Mouse (Mus musculus): Measurements from ENCODE around the gene Ttll13. TPM values are rescaled to one million over a fixed set of nuclear protein-coding genes. Genes with fewer than 3 reads are reported as not detected.

Ttll13 gene
- polyA plus RNA-seq, 1 experiment from 2014 or later = 2.0 TPM

DNA sequence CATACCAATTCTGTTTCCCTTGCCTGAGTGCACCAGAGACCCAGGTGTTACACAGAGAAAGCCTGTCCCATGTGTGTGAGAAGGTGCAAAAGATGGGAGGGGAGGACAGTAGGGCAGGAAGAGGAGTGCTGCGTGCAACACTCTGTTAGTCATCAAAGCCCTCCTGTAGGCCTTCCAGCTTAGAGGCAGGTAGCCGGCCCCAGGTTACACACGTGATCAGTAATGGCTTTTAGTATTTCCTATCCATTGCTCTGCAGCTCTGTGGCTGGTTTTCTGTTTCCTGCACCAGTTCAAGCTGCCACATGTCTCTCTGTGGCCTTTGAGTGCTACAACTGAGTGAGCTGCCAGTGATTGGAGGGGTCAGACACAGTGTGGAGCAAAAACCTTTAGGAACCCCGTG, 41.8 kb upstream of the Ttll13 start:
- whole genome bisulfite sequencing = 88% methylated on average over 4 of the region's 4 CpGs
- H3K4me1 ChIP-seq = peaks cover 84% of the 10 kb centered on the region
- ATAC-seq (ENCODE audit: low FRiP score, low read depth) = no peak

DNA sequence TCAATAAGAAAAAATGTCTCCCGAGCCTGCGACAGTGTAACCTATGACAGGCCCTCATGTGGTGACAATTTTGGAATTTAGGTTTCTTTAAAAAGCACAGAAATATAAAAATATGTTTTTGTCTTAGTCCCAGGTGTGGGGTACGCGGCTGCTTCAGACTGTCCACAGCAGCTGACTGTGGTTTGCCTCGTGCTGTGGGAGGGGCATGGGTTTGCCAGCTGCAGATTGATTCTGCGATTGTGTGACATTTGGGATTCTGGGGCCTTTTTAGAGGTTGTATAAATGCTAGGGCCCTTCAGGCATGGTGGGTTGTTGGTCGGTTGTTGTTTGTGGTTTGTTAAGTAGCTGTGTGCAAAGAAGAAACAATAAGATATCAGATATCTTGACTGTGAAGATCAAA, 41.2 kb upstream of the Ttll13 start:
- Histone ChIP-seq H3K9me3 (no peaks in the 10 kb centered on the region), H3K27ac (no peak overlapping the region), H3K27me3 (replicated peaks) (no peaks in the 10 kb centered on the region), H3K36me3 (peaks cover 3% of the 10 kb centered on the region; the same call in 1 of the 2 replicates), H3K4me2 (replicated peaks) (no peak overlapping the region), H3K9ac (no peak overlapping the region), H3K4me3 (no peak overlapping the region), H3K4me1 (peaks cover 81% of the 10 kb centered on the region)
- 87% methylated on average over 7 of the region's 7 CpGs for WGBS
- ATAC-seq (ENCODE audit: low FRiP score, low read depth) = no peak

More for the DNA sequence above, 41.8 kb upstream of the Ttll13 start:
- Histone ChIP-seq H3K36me3 (peaks cover 3% of the 10 kb centered on the region; the same call in 1 of the 2 replicates), H3K27ac (no peak overlapping the region), H3K4me2 (replicated peaks) (no peak overlapping the region), H3K9ac (no peak overlapping the region), H3K4me3 (no peak overlapping the region), H3K9me3 (no peaks in the 10 kb centered on the region), H3K27me3 (replicated peaks) (no peaks in the 10 kb centered on the region)

- Histone ChIP-seq H3K4me1 (peaks cover 71% of the 10 kb centered on the region), H3K9ac (no peak overlapping the region)
These were observed 40.2 kb upstream of the Ttll13 start for GRCm38 (mm10) chr7:80205705-80206589.

DNA sequence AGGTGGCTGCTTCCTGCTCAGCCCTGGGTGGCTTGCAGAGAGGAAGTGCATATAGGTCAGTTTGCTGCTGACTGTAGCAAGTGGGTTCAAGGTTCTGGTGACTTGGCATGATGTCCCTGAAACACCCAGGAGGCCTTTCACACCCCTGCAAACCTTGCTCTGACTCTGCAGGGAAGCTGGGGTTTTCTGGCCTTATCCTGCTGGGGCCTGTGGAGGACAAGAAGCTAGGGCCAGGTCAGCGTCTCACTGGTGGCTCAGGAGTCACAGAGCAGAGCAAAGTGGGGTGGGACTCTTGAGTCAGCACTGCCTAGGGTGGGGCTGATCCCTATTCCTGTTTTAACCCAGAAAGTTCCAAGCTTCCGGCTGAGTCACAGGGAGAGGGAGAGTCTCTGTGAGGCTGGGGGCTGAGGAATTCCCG, 38.9 kb upstream of the Ttll13 start:
- Histone ChIP-seq H3K27me3 (replicated peaks) (no peaks in the 10 kb centered on the region), H3K9me3 (no peaks in the 10 kb centered on the region), H3K4me3 (no peak overlapping the region), H3K4me2 (replicated peaks) (no peak overlapping the region), H3K9ac (no peak overlapping the region), H3K4me1 (peaks cover 58% of the 10 kb centered on the region), H3K36me3 (peaks cover 3% of the 10 kb centered on the region; the same call in 1 of the 2 replicates), H3K27ac (no peak overlapping the region)
- WGBS = 80% methylated on average over 3 of the region's 3 CpGs
- ATAC-seq (ENCODE audit: low FRiP score, low read depth) = no peak

More at GRCm38 (mm10) chr7:80205705-80206589, 40.2 kb upstream of the Ttll13 start:
- Histone ChIP-seq H3K27ac (no peak overlapping the region), H3K9me3 (no peaks in the 10 kb centered on the region), H3K4me3 (no peak overlapping the region), H3K27me3 (replicated peaks) (no peaks in the 10 kb centered on the region), H3K4me2 (replicated peaks) (no peak overlapping the region), H3K36me3 (peaks cover 3% of the 10 kb centered on the region; the same call in 1 of the 2 replicates)
- 90% methylated on average over 12 of the region's 12 CpGs for WGBS
- ATAC-seq (ENCODE audit: low FRiP score, low read depth) = no peak

DNA sequence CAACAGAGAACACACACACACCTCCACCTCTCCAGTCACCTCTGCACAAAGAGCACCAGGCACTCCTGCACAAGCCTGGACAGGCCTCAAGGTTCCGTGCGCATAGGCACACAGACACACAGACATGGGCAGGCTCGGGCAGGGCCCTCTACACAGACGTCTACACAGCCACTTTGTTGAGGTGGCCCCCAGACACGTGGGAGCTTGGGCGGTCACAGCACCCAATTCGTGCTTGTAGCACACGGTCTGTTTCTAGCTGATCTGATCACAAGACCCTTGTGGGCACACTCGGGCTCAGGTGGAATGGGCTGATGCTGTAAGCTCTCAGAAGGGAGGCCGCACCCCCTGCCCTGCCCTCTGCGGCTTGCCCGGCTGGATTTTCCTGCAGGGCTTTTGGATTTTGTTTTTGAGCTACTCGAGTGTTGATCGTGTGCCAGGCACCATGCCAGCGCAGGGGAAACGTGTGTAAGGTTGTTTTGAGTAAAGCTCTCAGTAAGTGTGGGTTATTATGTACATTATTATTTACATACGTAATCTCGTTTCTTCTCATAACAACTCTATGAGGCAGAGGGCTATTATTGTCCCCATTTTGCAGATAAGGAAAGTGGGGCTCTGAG, 38.0 kb upstream of the Ttll13 start:
- H3K36me3 ChIP-seq = peaks cover 6% of the 10 kb centered on the region
- 87% methylated on average over 18 of the region's 18 CpGs for WGBS
- no peak overlapping the region for H3K27ac ChIP-seq
- H3K4me1 ChIP-seq = peaks cover 50% of the 10 kb centered on the region
- no peak overlapping the region for H3K4me2 ChIP-seq (replicated peaks)
- H3K9me3 ChIP-seq = no peaks in the 10 kb centered on the region
- no peak overlapping the region for H3K9ac ChIP-seq
- ATAC-seq (ENCODE audit: low FRiP score, low read depth) = no peak
- no peaks in the 10 kb centered on the region for H3K27me3 ChIP-seq (replicated peaks)
- H3K4me3 ChIP-seq = no peak overlapping the region

GRCm38 (mm10) chr7:80208738-80209430, 37.3 kb upstream of the Ttll13 start:
- ATAC-seq (ENCODE audit: low FRiP score, low read depth) = no peak
- Histone ChIP-seq H3K4me3 (no peak overlapping the region), H3K27me3 (replicated peaks) (no peaks in the 10 kb centered on the region), H3K27ac (no peak overlapping the region), H3K4me1 (peaks cover 43% of the 10 kb centered on the region), H3K9ac (peak overlapping the region; percentile 33; the same call in 1 of the 2 replicates), H3K36me3 (peaks cover 12% of the 10 kb centered on the region), H3K9me3 (no peaks in the 10 kb centered on the region), H3K4me2 (replicated peaks) (no peak overlapping the region)
- WGBS = 84% methylated on average over 10 of the region's 10 CpGs

- H3K27ac ChIP-seq = no peak overlapping the region
- H3K27me3 ChIP-seq (replicated peaks) = no peaks in the 10 kb centered on the region
- no peak overlapping the region for H3K4me2 ChIP-seq (replicated peaks)
- 79% methylated on average over 6 of the region's 6 CpGs for WGBS
- H3K4me3 ChIP-seq = no peak overlapping the region
- peaks cover 12% of the 10 kb centered on the region for H3K36me3 ChIP-seq
- 0 out of 2 replicates have a peak overlapping the region, but pooled peaks have one; percentile 5 for H3K9ac ChIP-seq
- peaks cover 36% of the 10 kb centered on the region; the same call in 1 of the 2 replicates for H3K4me1 ChIP-seq
- ATAC-seq (ENCODE audit: low FRiP score, low read depth) = no peak
- H3K9me3 ChIP-seq = no peaks in the 10 kb centered on the region
These were observed 36.5 kb upstream of the Ttll13 start for GRCm38 (mm10) chr7:80209669-80210068.

DNA sequence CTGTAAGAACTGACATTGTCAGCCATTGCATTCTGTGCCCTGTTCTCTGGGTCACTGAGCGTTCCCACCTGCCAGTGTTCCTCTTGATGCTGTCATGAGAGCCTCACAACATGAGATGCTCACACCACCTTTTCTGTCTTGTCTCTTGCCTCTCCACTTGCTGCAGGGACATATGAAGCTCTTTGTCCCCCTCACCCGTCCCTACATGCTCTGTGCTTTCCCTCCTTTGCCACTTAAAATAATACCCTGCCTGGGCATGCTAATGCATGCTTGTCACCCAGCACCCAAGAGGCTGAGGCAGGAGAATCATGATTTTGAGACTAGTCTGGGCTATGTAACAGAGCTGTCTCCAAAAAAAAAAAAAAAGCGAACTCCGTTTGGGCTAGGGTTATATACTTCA, 35.2 kb upstream of the Ttll13 start:
- 92% methylated on average over 4 of the region's 4 CpGs for WGBS
- peaks cover 17% of the 10 kb centered on the region for H3K36me3 ChIP-seq
- H3K4me2 ChIP-seq (replicated peaks) = no peak overlapping the region
- peaks cover 36% of the 10 kb centered on the region; the same call in 1 of the 2 replicates for H3K4me1 ChIP-seq
- H3K9me3 ChIP-seq = no peaks in the 10 kb centered on the region
- H3K9ac ChIP-seq = no peak overlapping the region
- H3K4me3 ChIP-seq = no peak overlapping the region
- no peak overlapping the region for H3K27ac ChIP-seq
- no peak for ATAC-seq (ENCODE audit: low FRiP score, low read depth)
- H3K27me3 ChIP-seq (replicated peaks) = no peaks in the 10 kb centered on the region

- no peak overlapping the region for H3K9ac ChIP-seq
- no peak overlapping the region for H3K4me3 ChIP-seq
- H3K27ac ChIP-seq = no peak overlapping the region
- peaks cover 43% of the 10 kb centered on the region for H3K36me3 ChIP-seq
- H3K9me3 ChIP-seq = no peaks in the 10 kb centered on the region
- no peak overlapping the region for H3K4me2 ChIP-seq (replicated peaks)
- WGBS = 93% methylated on average over 7 of the region's 7 CpGs
- no peaks in the 10 kb centered on the region for H3K27me3 ChIP-seq (replicated peaks)
- H3K4me1 ChIP-seq = 0 out of 2 replicates have a peak, but pooled peaks cover 14% of the 10 kb centered on the region
- no peak for ATAC-seq (ENCODE audit: low FRiP score, low read depth)
These were observed 32.6 kb upstream of the Ttll13 start for GRCm38 (mm10) chr7:80213604-80214003.

- no peak overlapping the region for H3K4me3 ChIP-seq
- 0 out of 2 replicates have a peak, but pooled peaks cover 10% of the 10 kb centered on the region for H3K4me1 ChIP-seq
- H3K27me3 ChIP-seq (replicated peaks) = no peaks in the 10 kb centered on the region
- H3K36me3 ChIP-seq = peaks cover 51% of the 10 kb centered on the region
- ATAC-seq (ENCODE audit: low FRiP score, low read depth) = no peak
- no peaks in the 10 kb centered on the region for H3K9me3 ChIP-seq
- H3K27ac ChIP-seq = no peak overlapping the region
- no peak overlapping the region for H3K9ac ChIP-seq
- WGBS = 90% methylated on average over 8 of the region's 8 CpGs
- no peak overlapping the region for H3K4me2 ChIP-seq (replicated peaks)
These were observed 31.7 kb upstream of the Ttll13 start for GRCm38 (mm10) chr7:80214459-80214858.

DNA sequence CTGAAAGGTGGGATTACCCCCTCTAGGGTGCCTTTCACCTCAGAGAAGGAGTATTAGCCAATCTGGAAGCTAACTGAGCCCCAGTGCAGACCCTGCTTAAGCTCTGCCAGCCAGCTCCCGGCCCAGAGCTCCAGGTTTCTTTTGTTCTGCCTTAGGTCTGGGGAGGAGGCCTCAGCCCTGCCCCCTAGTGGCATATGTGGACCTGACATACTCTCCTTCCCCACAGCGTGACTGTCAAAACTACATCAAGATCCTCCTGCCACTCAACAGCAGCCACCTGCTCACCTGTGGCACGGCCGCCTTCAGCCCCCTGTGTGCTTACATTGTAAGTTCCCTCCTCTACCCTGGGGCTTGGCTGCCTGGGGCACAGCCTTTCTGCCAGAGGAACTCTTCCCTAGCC, 30.8 kb upstream of the Ttll13 start:
- Histone ChIP-seq H3K4me1 (0 out of 2 replicates have a peak, but pooled peaks cover 7% of the 10 kb centered on the region), H3K9me3 (no peaks in the 10 kb centered on the region), H3K36me3 (peaks cover 61% of the 10 kb centered on the region), H3K27me3 (replicated peaks) (no peaks in the 10 kb centered on the region), H3K4me2 (replicated peaks) (no peak overlapping the region), H3K4me3 (no peak overlapping the region), H3K9ac (0 out of 2 replicates have a peak overlapping the region, but pooled peaks have one; percentile 26), H3K27ac (no peak overlapping the region)
- ATAC-seq (ENCODE audit: low FRiP score, low read depth) = peak; percentile 85
- 37% methylated on average over 4 of the region's 4 CpGs for WGBS

GRCm38 (mm10) chr7:80216566-80216965, 29.6 kb upstream of the Ttll13 start:
- H3K4me2 ChIP-seq (replicated peaks) = no peak overlapping the region
- WGBS = 73% methylated on average over 8 of the region's 8 CpGs
- H3K9ac ChIP-seq = no peak overlapping the region
- no peaks in the 10 kb centered on the region for H3K27me3 ChIP-seq (replicated peaks)
- H3K36me3 ChIP-seq = peaks cover 72% of the 10 kb centered on the region
- H3K4me1 ChIP-seq = 0 out of 2 replicates have a peak, but pooled peaks cover 7% of the 10 kb centered on the region
- no peak overlapping the region for H3K27ac ChIP-seq
- no peaks in the 10 kb centered on the region for H3K9me3 ChIP-seq
- H3K4me3 ChIP-seq = no peak overlapping the region
- ATAC-seq (ENCODE audit: low FRiP score, low read depth) = no peak

Data from neural tube, embryonic 12.5 days (tissue).